Mouse (Mus musculus) macrophage (primary cell): ENCODE measurements around the gene Ddx47. TPM values are rescaled to one million over a fixed set of nuclear protein-coding genes. Genes with fewer than 3 reads are reported as not detected.

Experiments
- H3K27ac ChIP-seq: fragments of 350-480 bp; formaldehyde crosslinking; 2 replicates; pipeline ENCODE4 v1.9.0; 2021
- H3K36me3 ChIP-seq: fragments of 350-480 bp; formaldehyde crosslinking; 2 replicates; pipeline ENCODE4 v1.9.0; 2021; ENCODE audit errors: inconsistent target
- H3K4me3 ChIP-seq: fragments of 350-480 bp; formaldehyde crosslinking; 2 replicates; pipeline ENCODE4 v1.9.0; 2021; ENCODE audit errors: inconsistent target
- H3K79me2 ChIP-seq: fragments of 350-480 bp; formaldehyde crosslinking; 2 replicates; pipeline ENCODE4 v1.9.0; 2021; ENCODE audit errors: inconsistent target
- WGBS: methylation state at CpG from one replicate; pipeline ENCODE4 v1.1.7; 2026; ENCODE audit warnings: inconsistent platforms; ENCODE audit not compliant: missing documents; 5-methylcytosine and 5-hydroxymethylcytosine counted together
- polyA plus RNA-seq: library from polyadenylated mRNA; stranded (reverse); fragments of 250-400 nt; gene quantifications from 3 replicates; pipeline ENCODE4 v1.2.4, GENCODE M21; 2018; ENCODE audit warnings: inconsistent platforms

Ddx47 gene
- polyA plus RNA-seq, 1 experiment from 2014 or later, result 51.0 TPM

DNA sequence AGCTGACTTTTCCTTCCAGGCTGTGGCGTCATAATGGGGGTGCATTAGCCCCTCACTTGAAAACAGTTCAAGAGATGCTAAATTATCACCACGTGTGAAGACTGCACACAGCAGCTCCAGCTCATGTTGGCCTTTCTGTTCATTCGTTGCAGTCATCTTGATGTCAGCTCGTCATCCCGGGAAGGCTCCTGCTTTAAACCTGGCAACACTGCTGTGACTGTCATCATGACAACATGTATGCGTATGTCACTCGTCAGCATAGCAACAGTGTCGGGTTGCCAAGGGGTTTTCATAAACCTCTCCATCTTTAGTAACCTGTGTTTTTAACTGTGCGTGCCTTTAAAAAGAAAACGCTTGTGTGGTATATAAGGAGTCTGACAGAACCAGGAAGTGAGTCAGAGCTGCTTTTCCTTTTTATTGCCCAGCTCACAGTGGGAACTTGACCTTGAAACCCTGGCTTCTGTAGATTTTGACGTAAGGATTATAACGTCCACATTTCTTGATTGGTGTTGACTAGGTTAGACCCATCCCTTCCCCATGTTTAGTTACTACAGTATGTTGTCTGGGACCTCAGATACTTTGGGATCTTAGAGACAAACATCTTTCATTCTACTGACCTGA lies 17.3 kb upstream of the Ddx47 start:
- peak overlapping the region; percentile 43 for H3K27ac ChIP-seq
- no peak overlapping the region for H3K4me3 ChIP-seq
- no peaks in the 10 kb centered on the region for H3K79me2 ChIP-seq
- H3K36me3 ChIP-seq, result no peaks in the 10 kb centered on the region
- 34% methylated on average over 12 of the region's 12 CpGs for WGBS

- Histone ChIP-seq H3K27ac (no peak overlapping the region), H3K79me2 (no peaks in the 10 kb centered on the region), H3K4me3 (no peak overlapping the region), H3K36me3 (no peaks in the 10 kb centered on the region)
- WGBS, result 92% methylated on average over 8 of the region's 8 CpGs
These were observed 16.4 kb upstream of the Ddx47 start for GRCm38 (mm10) chr6:134994985-134995384.

GRCm38 (mm10) chr6:134996918-134997317 lies 14.5 kb upstream of the Ddx47 start:
- no peaks in the 10 kb centered on the region for H3K36me3 ChIP-seq
- WGBS, result 93% methylated on average over 2 of the region's 2 CpGs

DNA sequence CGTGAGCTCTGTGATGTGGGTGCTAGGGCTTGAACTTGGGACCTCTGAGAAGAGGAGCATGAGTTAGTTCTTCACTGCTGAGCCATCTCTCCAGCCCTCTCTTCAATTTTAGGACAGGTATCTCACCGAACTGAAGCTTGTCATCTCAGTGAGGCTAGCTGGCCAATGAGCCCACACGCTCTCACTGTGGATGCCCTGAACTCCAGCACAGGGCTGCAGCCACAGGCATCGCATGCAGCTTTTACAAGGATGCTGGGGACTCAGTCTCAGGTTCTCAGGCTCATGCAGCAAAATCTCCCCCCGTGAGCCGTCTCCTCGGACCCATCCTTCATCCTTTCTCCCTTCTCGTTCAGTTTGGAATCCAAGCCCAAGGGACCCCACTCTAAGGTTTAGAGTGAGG lies 13.3 kb upstream of the Ddx47 start:
- Histone ChIP-seq H3K27ac (no peak overlapping the region), H3K4me3 (no peak overlapping the region), H3K79me2 (no peaks in the 10 kb centered on the region), H3K36me3 (no peaks in the 10 kb centered on the region)
- WGBS, result over 99% methylated on average over 8 of the region's 8 CpGs

More at GRCm38 (mm10) chr6:134996918-134997317, 14.5 kb upstream of the Ddx47 start:
- Histone ChIP-seq H3K79me2 (no peaks in the 10 kb centered on the region), H3K27ac (no peak overlapping the region), H3K4me3 (no peak overlapping the region)

- Histone ChIP-seq H3K27ac (no peak overlapping the region), H3K36me3 (no peaks in the 10 kb centered on the region), H3K79me2 (no peaks in the 10 kb centered on the region), H3K4me3 (no peak overlapping the region)
- WGBS, result 97% methylated on average over 3 of the region's 3 CpGs
These were observed 12.6 kb upstream of the Ddx47 start for GRCm38 (mm10) chr6:134998781-134999180.

GRCm38 (mm10) chr6:135000272-135000671 lies 11.1 kb upstream of the Ddx47 start:
- no peaks in the 10 kb centered on the region for H3K36me3 ChIP-seq
- H3K27ac ChIP-seq, result no peak overlapping the region
- H3K79me2 ChIP-seq, result no peaks in the 10 kb centered on the region
- WGBS, result 85% methylated on average over 4 of the region's 4 CpGs
- H3K4me3 ChIP-seq, result no peak overlapping the region

- 67% methylated on average over 4 of the region's 4 CpGs for WGBS
- Histone ChIP-seq H3K79me2 (no peaks in the 10 kb centered on the region), H3K36me3 (no peaks in the 10 kb centered on the region), H3K4me3 (no peak overlapping the region), H3K27ac (peak overlapping the region; percentile 15; the same call in 1 of the 2 replicates)
These were observed 9.4 kb upstream of the Ddx47 start for GRCm38 (mm10) chr6:135001991-135002390.

GRCm38 (mm10) chr6:135006372-135006771 lies 5.0 kb upstream of the Ddx47 start:
- H3K4me3 ChIP-seq, result no peak overlapping the region
- 82% methylated on average over 3 of the region's 4 CpGs for WGBS
- no peaks in the 10 kb centered on the region for H3K36me3 ChIP-seq
- H3K79me2 ChIP-seq, result no peaks in the 10 kb centered on the region
- H3K27ac ChIP-seq, result no peak overlapping the region

DNA sequence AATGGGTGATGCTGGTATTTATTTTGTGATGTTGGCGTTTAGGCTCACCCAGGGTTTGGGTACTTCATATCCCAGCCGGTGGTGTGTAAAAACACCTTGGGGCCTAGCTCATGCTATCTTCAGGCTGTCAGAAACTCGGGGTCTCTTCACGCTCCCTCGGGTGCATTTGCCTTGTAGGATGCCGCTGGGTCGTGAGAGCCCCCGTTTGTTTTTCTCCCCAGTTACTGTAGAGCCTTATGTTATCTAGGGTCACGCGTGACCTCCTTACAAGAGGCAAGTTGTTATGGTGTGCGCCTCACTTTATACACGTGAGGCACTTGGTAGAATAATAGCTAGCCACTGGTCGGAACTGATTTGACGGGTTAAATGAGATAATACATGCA lies 313 bp downstream of the Ddx47 start:
- peaks cover 30% of the 10 kb centered on the region for H3K79me2 ChIP-seq
- WGBS, result under 1% methylated on average over 14 of the region's 14 CpGs
- peak overlapping the region; percentile 62 for H3K27ac ChIP-seq
- peak overlapping the region; percentile 94 for H3K4me3 ChIP-seq
- H3K36me3 ChIP-seq, result peaks cover 35% of the 10 kb centered on the region

GRCm38 (mm10) chr6:135017211-135017610 lies 5.8 kb downstream of the Ddx47 start:
- WGBS, result 92% methylated on average over 11 of the region's 11 CpGs
- peaks cover 22% of the 10 kb centered on the region for H3K79me2 ChIP-seq
- no peak overlapping the region for H3K27ac ChIP-seq
- peaks cover 87% of the 10 kb centered on the region for H3K36me3 ChIP-seq
- no peak overlapping the region for H3K4me3 ChIP-seq

GRCm38 (mm10) chr6:135019564-135019963 lies 8.2 kb downstream of the Ddx47 start:
- H3K4me3 ChIP-seq, result no peak overlapping the region
- H3K27ac ChIP-seq, result no peak overlapping the region
- H3K36me3 ChIP-seq, result peaks cover 95% of the 10 kb centered on the region
- WGBS, result 95% methylated on average over 10 of the region's 10 CpGs
- H3K79me2 ChIP-seq, result no peaks in the 10 kb centered on the region

DNA sequence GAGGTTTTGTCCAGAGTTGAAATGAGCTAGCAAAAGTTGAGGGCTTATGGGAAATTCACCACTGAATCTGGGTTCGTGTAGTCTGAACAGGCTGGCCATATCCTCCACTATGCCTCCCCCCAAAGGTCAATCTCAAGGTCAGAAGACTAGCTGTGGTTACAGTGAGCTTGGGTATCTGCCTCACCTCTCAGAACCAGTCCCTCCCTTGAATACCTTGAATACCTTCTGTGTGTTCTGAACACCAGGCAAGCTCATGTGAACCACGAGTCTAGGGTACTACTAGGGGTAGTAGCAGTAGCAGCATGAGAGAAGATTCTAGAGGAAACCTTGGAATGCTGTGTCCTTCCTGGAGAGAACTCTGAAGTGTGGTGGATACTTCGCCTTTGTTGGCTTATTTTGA lies 10.2 kb downstream of the Ddx47 start:
- Histone ChIP-seq H3K79me2 (no peaks in the 10 kb centered on the region), H3K4me3 (no peak overlapping the region), H3K27ac (no peak overlapping the region), H3K36me3 (peaks cover 74% of the 10 kb centered on the region)
- 96% methylated on average over 3 of the region's 3 CpGs for WGBS

DNA sequence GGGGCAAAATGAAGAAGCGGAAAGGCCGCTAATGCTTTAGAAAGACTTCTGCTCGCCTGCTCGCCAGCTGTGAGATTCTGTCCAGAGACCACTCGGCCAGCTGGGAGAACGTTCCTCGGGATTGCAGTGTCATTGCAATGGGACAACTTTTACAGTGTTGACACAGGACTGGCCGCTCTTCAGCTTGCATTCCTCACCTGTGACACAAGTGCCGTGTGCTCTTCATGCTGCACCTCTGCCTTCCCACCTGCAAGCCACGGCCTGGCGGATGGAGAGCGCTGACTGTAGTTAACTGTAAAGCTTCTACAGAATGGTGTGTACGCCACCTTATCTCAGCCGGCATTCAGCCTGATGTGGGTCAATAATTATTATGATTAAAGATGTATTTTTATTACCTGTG lies 12.0 kb downstream of the Ddx47 start:
- no peaks in the 10 kb centered on the region for H3K79me2 ChIP-seq
- H3K36me3 ChIP-seq, result peaks cover 56% of the 10 kb centered on the region
- H3K4me3 ChIP-seq, result no peak overlapping the region
- WGBS, result 95% methylated on average over 14 of the region's 14 CpGs
- H3K27ac ChIP-seq, result no peak overlapping the region

- Histone ChIP-seq H3K79me2 (no peaks in the 10 kb centered on the region), H3K36me3 (peaks cover 41% of the 10 kb centered on the region), H3K4me3 (no peak overlapping the region), H3K27ac (no peak overlapping the region)
- 93% methylated on average over 1 of the region's 1 CpGs for WGBS
These were observed 13.5 kb downstream of the Ddx47 start for GRCm38 (mm10) chr6:135024781-135025420.

- Histone ChIP-seq H3K36me3 (peaks cover 28% of the 10 kb centered on the region), H3K4me3 (no peak overlapping the region), H3K27ac (no peak overlapping the region), H3K79me2 (no peaks in the 10 kb centered on the region)
- WGBS, result 0% methylated on average over 3 of the region's 3 CpGs
These were observed 14.8 kb downstream of the Ddx47 start for GRCm38 (mm10) chr6:135026232-135026631.
